Mouse (Mus musculus) heart, adult 2 months (tissue): ENCODE data around the gene Cd101.

Source experiments
- CTCF ChIP-seq: fragments of 200-600 bp; IDR thresholded peaks from 2 replicates; pipeline ENCODE4 v1.8.1; 2022; ENCODE audit warnings: antibody characterized with exemption, mild to moderate bottlenecking, moderate library complexity
- EP300 ChIP-seq: fragments of 200-500 bp; IDR thresholded peaks from 2 replicates; pipeline ENCODE4 v1.6.1; 2011; ENCODE audit warnings: low read depth, low read length, control low read depth; ENCODE audit not compliant: insufficient read depth
- POLR2A ChIP-seq: fragments of 200-500 bp; IDR thresholded peaks from 2 replicates; pipeline ENCODE4 v1.6.1; 2011; ENCODE audit warnings: mild to moderate bottlenecking, low read depth, low read length, control low read depth; ENCODE audit not compliant: insufficient read depth

DNA sequence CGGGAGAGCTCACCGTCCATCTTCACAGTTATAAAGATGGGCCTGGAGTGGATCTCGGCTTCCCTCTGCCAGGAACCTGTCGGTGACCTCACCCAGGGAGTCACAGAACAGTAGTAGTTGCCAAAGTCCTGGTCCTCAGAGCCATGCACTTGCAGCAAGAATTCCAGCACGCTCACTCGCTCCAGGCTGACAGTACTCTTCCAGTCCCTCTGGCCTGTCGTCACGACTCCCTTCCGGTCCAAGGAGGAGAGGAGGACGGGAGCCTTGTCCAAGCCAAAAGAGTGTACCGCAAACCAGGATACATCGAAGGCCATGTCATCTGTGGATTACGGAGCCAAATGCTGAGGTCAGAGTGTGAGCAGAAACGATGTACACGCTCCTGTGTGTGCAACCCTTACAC, 16.1 kb upstream of the Cd101 start:
- no peak for TF ChIP-seq CTCF
- TF ChIP-seq EP300 = 0 out of 2 replicates have a peak, but pooled peaks have one; percentile 26
- no peak for TF ChIP-seq POLR2A
